Mouse (Mus musculus) spleen, adult 18-20 months (tissue): ENCODE measurements around the gene Rgs3.
A peak's percentile ranks its signal among the peaks of the same experiment; 100 is the strongest.

Experiments used
- DNase-seq, 2 experiments: peaks; one replicate each; pipeline ENCODE4 v3.0.0; 2022; ENCODE audit warnings: mixed read lengths in 2 of 2

Rgs3 gene

GRCm38 (mm10) chr4:62730861-62731260 lies 171.2 kb downstream of the Rgs3 start:
- no peak for DNase-seq

- DNase-seq: no peak
Observed at GRCm38 (mm10) chr4:62731531-62732063, 171.9 kb downstream of the Rgs3 start.

DNA sequence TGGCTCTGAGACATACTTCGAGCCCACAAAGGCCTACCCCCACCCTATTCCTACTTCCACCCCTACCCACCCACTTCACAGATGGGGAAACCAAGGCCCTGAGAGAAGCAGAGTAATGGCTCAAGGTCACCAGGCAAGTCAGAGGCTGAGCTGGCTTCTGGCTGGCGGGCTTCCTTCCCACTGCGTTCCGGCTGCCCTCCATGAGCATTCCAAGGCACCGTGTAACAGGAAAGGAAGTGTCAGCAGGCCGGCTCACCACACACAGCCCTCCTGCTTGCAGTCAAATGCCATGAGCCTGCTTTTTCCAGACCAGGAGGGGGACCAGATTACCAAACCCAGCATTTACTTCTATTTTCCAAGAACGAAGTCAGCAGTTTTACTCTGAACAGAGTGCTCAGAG lies 172.4 kb downstream of the Rgs3 start:
- no peak for DNase-seq

- no peak for DNase-seq
Observed at GRCm38 (mm10) chr4:62732840-62733239, 173.2 kb downstream of the Rgs3 start.

DNA sequence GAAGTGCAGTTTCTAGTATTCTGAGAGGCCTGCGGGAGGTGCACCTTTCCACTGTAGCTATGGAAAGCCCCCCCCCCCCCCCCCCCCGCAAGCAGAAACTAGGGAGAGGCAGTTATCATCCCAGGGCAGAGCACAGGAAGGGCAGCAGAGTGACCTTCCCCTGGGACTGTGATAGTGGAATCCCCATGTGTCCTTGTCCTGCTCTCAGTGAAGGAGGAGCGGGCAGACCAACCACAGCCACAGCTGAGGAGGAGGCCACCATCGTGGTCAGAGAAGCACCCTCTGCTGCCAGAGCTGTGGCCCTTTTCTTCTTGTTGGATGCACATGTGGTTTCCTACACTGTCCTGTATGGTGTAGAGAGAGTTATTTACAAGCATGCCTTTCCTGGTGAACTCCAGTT lies 174.3 kb downstream of the Rgs3 start:
- no peak for DNase-seq

DNA sequence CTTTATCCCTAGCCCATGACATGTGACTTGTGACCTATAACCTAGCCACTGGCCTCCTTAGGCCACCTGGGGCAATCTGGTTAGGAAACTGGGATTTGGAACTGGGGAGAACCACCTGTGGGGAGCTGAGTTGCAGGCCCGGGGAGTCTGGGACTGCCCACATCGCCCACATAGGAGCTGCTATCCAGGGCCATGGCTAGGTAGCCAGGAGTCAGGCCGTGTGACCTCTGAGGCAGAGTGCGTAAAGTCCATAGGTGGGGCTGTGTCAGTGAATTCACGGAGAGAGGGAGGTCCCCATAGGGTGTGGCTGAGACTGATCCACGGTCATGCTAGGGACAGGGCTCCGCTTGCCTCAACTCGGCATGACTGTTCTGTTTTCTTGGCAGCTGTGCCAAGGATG lies 175.6 kb downstream of the Rgs3 start:
- no peak for DNase-seq

GRCm38 (mm10) chr4:62735878-62736277 lies 176.2 kb downstream of the Rgs3 start:
- DNase-seq: no peak

DNA sequence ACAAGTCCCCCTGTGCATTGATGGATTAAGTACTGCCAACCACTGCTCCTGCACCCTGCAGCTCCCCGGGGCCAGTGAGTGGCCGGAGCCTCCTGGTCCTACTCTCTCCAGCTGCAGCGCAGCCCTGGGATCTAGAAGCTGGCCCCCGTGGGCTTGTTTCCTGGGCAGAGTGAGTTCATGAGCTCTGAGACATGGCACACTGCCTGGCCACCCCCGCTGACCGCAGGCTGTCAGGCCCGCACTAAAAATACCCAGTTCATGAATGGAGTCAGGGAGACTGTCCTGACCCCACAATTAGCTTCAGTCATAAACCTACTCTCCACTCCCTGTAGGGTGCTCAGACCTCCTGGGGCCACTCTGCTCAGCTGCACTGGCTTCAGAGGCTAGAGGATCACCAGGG lies 176.8 kb downstream of the Rgs3 start:
- DNase-seq: no peak

GRCm38 (mm10) chr4:62736904-62737303 lies 177.3 kb downstream of the Rgs3 start:
- DNase-seq: no peak

DNA sequence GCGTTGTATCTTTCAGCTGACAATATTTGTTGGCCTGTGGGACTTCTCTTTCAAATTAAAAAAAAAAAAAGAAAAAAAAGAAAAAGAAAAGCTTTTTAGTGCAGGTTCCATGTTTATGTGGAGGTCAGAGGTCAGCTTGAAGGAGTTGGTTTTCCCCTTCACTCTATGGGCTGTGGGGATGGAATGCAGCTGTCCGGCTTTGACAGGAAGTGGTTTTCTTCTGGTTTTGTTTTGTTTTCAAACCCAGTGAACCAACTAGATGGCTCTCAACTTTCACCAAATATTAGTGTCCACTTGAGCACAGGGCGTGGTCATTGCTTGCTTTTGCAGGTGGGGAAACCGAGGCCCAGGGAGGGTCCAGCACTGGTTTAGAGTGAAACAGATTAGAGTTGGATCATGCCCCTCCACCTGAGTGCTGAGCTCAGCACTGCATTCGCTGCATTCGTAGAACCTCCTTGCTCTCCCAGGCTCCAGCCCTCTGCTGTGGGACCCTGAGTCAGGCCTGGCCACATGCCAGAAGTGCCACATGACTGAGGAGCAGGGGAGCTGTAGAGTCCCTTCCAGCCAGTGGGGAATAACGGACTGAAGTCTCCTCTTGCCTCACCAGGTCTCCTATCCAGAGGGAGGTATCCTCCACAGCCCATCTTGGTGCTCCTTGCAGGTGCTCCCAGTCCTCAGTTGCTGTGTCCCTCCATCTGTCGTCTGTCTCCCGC lies 178.5 kb downstream of the Rgs3 start:
- peak; percentile 25 to 37 for DNase-seq

GRCm38 (mm10) chr4:62738996-62739395 lies 179.3 kb downstream of the Rgs3 start:
- DNase-seq: no peak

GRCm38 (mm10) chr4:62739591-62739990 lies 179.9 kb downstream of the Rgs3 start:
- DNase-seq: no peak

DNA sequence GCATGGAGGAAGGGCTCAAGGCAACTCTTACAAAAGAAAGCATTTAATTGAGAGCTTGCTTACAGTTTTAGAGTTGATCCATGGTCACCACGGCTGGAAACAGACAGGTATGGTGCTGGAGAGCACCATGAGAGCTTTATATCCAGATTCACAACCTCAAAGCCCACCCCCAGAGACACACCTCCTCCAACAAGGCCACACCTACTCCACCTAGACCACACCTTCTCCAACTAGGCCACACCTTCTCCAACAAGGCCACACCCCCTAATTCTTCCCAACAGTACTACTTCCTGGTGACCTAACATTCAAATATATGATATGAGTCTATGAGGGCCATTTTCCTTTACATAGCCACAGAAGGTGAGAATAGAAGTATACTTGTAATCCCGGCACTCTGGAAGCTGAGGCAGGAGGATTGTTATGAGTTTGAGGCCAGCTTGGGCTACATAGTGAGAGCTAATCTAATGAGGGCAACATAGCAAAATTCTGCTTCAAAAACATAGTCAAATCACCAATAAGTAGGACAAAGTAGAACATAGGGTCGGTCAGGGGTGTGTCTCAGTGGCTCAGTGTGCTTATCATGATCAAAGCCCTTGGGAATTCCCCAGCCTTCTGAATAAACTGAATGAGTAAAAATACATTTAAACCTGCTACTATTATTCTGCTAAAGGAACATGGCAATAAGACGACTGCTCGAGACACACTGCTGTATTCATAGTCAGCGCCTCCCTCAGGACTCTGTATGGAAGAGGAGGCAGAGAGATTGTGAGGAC lies 180.8 kb downstream of the Rgs3 start:
- DNase-seq: no peak

DNA sequence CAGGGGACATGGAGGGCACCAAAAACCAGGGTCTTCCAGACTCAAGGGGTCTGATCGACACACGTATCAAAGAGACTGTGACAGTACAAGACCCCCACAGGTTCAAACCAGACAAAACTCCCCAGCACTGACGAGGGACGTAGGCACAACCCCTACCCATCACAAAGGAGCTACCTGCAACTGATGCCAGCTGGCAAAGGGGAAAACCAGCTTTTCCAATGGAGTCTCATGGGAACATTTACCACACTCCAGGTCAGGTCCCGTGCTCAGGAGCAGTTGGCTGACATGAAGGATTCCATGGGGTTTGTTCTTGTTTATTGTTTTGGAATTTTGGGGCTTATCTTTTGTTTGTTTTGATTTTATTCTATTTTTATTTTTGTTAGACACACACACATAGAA lies 181.4 kb downstream of the Rgs3 start:
- DNase-seq: no peak

DNA sequence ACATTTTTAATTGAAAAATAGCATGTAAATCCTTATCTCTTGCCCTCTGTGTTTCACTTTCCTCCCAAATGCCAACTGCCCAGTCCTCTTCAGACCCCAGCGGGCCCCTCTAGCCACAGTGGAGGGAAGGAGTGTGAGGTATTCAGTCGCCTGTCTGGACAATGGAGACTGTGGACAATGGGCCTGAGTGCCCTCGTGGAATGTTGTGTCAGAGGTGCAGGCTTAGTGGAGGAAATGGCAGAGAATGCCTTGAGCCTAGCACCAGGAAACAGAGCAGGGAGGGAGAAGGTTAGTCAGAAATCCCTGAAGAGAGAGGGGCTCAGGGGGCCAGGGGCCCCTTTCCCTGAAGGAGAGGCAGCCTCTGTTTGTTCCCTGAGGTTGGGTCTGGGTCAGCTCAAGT lies 182.0 kb downstream of the Rgs3 start:
- DNase-seq: no peak

DNA sequence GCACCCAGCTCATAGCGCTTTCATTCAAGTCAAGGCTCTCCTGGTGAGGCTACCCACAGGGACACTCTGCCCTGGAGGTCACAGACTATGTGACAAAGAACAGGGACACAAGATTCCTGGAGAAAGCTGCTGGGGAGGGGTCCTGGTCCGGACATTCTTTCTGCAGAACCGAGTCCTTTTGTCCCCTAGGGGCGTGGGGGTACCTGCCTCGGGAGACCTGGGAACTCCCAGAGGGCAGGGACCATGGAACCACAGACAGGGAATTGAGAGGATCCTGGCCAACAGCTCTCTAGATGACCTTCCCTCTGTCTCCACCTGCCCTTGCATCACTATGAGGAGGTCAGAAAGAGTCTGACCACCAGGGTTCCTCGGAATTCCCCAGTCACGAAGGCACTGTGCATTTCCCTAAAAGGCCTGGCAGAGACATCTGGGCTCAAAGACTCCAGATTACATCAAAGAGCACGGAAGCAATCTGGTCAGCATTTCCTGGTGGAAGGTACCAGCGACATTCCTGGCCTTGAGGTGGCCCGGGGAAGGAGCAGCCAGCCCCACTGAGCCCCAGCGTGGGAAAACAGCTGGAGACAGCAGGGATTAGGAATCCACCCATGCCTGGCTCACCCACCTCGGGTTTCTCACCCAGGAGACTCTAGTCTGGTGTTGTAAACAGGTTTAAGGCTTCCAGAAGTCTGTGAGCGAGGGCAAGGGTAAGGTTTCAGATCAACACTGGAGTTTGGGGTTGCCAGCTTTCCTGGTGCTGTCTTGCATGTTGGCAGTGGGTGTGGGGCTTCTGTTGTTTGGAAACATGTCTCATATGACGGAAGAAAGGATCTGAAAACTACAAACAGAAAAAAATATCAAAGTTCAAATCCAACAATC lies 183.5 kb downstream of the Rgs3 start:
- DNase-seq: no peak

GRCm38 (mm10) chr4:62744534-62744956 lies 184.9 kb downstream of the Rgs3 start:
- no peak for DNase-seq

GRCm38 (mm10) chr4:62744985-62745638 lies 185.5 kb downstream of the Rgs3 start:
- no peak for DNase-seq
